Mouse (Mus musculus): ENCODE results near the gene Gm5862.
"Not testable (repeated sequence)": the region's sequence is repeated elsewhere in the genome, so short reads cannot be mapped to it uniquely, and the experiment has no call there.

DNA sequence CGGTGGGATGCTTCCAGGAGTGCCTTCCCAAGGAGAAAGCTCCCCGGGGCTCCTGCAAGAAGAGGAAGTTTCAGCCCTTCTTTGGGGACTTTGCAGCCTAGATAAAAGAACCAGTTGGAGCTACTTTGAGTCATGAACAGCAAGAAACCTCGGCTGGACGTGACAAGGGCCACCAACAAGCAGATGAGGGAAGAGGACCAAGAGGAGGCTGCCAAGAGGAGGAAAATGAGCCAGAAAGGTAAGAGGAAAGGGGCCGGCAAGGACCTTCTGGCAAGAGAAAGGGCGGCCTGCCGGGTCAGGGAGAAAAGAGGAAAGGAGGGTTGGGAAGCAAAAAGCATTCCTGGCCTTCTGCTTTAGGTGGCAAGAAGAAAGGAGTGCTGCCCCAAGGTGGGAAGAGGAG lies 15.0 kb downstream of the Gm5862 start:
- not testable (repeated sequence) for TF ChIP-seq CTCF (IDR thresholded peaks at IDR 0.05; ENCODE audit: low read depth, low read length); GATA1 (IDR thresholded peaks at IDR 0.05; ENCODE audit: borderline replicate concordance, low read length); TAL1 (conservative IDR thresholded peaks at IDR 0.05; ENCODE audit: low read depth, low read length)
